8 mouse cellular contexts compared by ENCODE assay signal in the genomic region with DNA sequence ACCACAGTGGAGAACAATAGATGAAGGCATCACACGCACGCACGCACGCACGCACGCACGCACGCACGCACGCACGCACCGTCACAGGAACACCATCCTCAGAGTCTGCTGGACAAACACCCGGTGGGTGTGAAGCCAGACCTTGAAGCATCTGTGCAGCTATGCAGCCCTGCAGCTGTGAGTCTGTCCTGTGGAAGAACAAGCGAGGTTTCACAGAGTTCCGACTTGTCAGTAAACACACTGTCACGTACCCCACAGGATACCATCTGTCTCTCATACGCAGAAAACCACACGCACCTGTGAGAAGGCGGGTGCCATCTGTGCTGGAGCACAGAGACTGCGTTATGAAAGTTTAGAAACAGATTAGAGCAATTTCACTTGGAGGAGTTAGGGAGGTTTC. TPM values are rescaled to one million over a fixed set of nuclear protein-coding genes. Genes with fewer than 3 reads are reported as not detected.
DNase-seq lines count a peak whose midpoint lies in the region; ATAC-seq and TF ChIP-seq lines count a peak whose summit lies in the region.

No protein-coding gene starts in this region.

- no peak overlapping the region for H3K9ac ChIP-seq in hindbrain, embryonic 13.5 days
- H3K9ac ChIP-seq in forebrain, embryonic 15.5 days (replicated peaks), result no peak overlapping the region

- no peaks in the 10 kb centered on the region for H3K36me3 ChIP-seq in hindbrain, embryonic 13.5 days
- H3K36me3 ChIP-seq in hindbrain, embryonic 10.5 days, result no peaks in the 10 kb centered on the region
- H3K36me3 ChIP-seq in forebrain, embryonic 15.5 days, result no peaks in the 10 kb centered on the region

- intact Hi-C loops in left cerebral cortex, postnatal 14 days (cut with DNase I), result no loop called here
- intact Hi-C loops in gastrocnemius, adult 2 months (cut with DNase I), result no loop called here

- H3K27me3 ChIP-seq in hindbrain, embryonic 13.5 days, result no peaks in the 10 kb centered on the region
- H3K27me3 ChIP-seq in hindbrain, embryonic 10.5 days (ENCODE audit: insufficient read depth, poor library complexity, severe bottlenecking), result no peaks in the 10 kb centered on the region
- no peaks in the 10 kb centered on the region for H3K27me3 ChIP-seq in forebrain, embryonic 15.5 days

- WGBS in hindbrain, embryonic 13.5 days, result 92% methylated on average over 20 of the region's 20 CpGs
- 95% methylated on average over 20 of the region's 20 CpGs for WGBS in hindbrain, embryonic 10.5 days
- 71% methylated on average over 20 of the region's 20 CpGs for WGBS in forebrain, embryonic 15.5 days

- DNase-seq in hindbrain, embryonic 10.5 days (ENCODE audit: low spot score), result no peak
- peak; percentile 81 to 84 for DNase-seq in left cerebral cortex, postnatal 14 days (ENCODE audit: low spot score in 2 of 2)
- DNase-seq in spleen, postnatal 10 days (ENCODE audit: low spot score in 2 of 2), result peak; percentile 19 to 61
- no peak for DNase-seq in gastrocnemius, adult 2 months
- no peak for DNase-seq in lung, postnatal 10 days
- DNase-seq in heart, adult 18-20 months, result no peak

- no peaks in the 10 kb centered on the region for H3K9me3 ChIP-seq in hindbrain, embryonic 13.5 days
- no peaks in the 10 kb centered on the region for H3K9me3 ChIP-seq in hindbrain, embryonic 10.5 days
- no peaks in the 10 kb centered on the region for H3K9me3 ChIP-seq in forebrain, embryonic 15.5 days

- 0 out of 2 replicates have a peak, but pooled peaks have one; percentile 23 for ATAC-seq in hindbrain, embryonic 13.5 days (ENCODE audit: low FRiP score)
- ATAC-seq in forebrain, embryonic 15.5 days (replicated peaks), result peak; percentile 63

- H3K4me2 ChIP-seq in hindbrain, embryonic 13.5 days, result no peak overlapping the region
- H3K4me2 ChIP-seq in forebrain, embryonic 15.5 days (replicated peaks), result no peak overlapping the region

- H3K27ac ChIP-seq in hindbrain, embryonic 13.5 days, result no peak overlapping the region
- no peak overlapping the region for H3K27ac ChIP-seq in hindbrain, embryonic 10.5 days
- peak overlapping the region; percentile 51 for H3K27ac ChIP-seq in forebrain, embryonic 15.5 days (replicated peaks)
- no peak overlapping the region for H3K27ac ChIP-seq in gastrocnemius, adult 2 months

- peaks cover 23% of the 10 kb centered on the region for H3K4me1 ChIP-seq in hindbrain, embryonic 13.5 days (replicated peaks)
- H3K4me1 ChIP-seq in hindbrain, embryonic 10.5 days (replicated peaks), result peaks cover 26% of the 10 kb centered on the region
- peaks cover 13% of the 10 kb centered on the region for H3K4me1 ChIP-seq in forebrain, embryonic 15.5 days

- TF ChIP-seq CTCF in gastrocnemius, adult 2 months (IDR thresholded peaks at IDR 0.05), result no peak

- H3K4me3 ChIP-seq in hindbrain, embryonic 13.5 days, result no peak overlapping the region
- no peak overlapping the region for H3K4me3 ChIP-seq in hindbrain, embryonic 10.5 days
- H3K4me3 ChIP-seq in forebrain, embryonic 15.5 days, result no peak overlapping the region
- H3K4me3 ChIP-seq in gastrocnemius, adult 2 months, result no peak overlapping the region

RNA-seq across cellular contexts. Expression of gene B4galt1, which starts 22.0 kb away (rescaled TPM):
- polyA plus RNA-seq in hindbrain, embryonic 13.5 days (2015; fragmentation: Nextera tagmentation; extraction: Ambion mirVana), result 9.0 and 9.6 TPM in 2 replicates
- polyA plus RNA-seq in hindbrain, embryonic 10.5 days (2016; fragmentation: Nextera tagmentation; extraction: Ambion mirVana), result 15.2 and 18.8 TPM in 2 replicates
- 7.0 and 7.3 TPM in 2 replicates for polyA plus RNA-seq in forebrain, embryonic 15.5 days (2015; fragmentation: Nextera tagmentation; extraction: Ambion mirVana)
- 1 to 10 TPM; 6.5 to 9.0 TPM for total RNA-seq in left cerebral cortex, postnatal 14 days (2021)
- total RNA-seq in gastrocnemius, adult 2 months (2021), result 10 to 100 TPM; 30.5 to 42.2 TPM
- total RNA-seq in heart, adult 18-20 months (2021), result 10 to 100 TPM; 58.2 to 59.1 TPM

RNA-seq across cellular contexts. Expression of gene Spink4, which starts 44.0 kb away (rescaled TPM):
- polyA plus RNA-seq in hindbrain, embryonic 13.5 days (2015; fragmentation: Nextera tagmentation; extraction: Ambion mirVana), result not detected in 2 replicates
- polyA plus RNA-seq in hindbrain, embryonic 10.5 days (2016; fragmentation: Nextera tagmentation; extraction: Ambion mirVana), result not detected in 2 replicates
- not detected in 2 replicates for polyA plus RNA-seq in forebrain, embryonic 15.5 days (2015; fragmentation: Nextera tagmentation; extraction: Ambion mirVana)
- not detected for total RNA-seq in left cerebral cortex, postnatal 14 days (2021)
- not detected for total RNA-seq in gastrocnemius, adult 2 months (2021)
- not detected for total RNA-seq in heart, adult 18-20 months (2021)

Comparison
In these comparisons a context has a peak if more than half of its experiments do, and no peak if none do; other contexts are left out.
1. DNase-seq: peak in left cerebral cortex, postnatal 14 days (2 of 2) and spleen, postnatal 10 days (2 of 2); none in hindbrain, embryonic 10.5 days (single experiment), gastrocnemius, adult 2 months (single experiment), lung, postnatal 10 days (single experiment) and heart, adult 18-20 months (0 of 2).